Mouse (Mus musculus): Measurements from ENCODE around the gene Serpina1f. TPM values are rescaled to one million over a fixed set of nuclear protein-coding genes. Genes with fewer than 3 reads are reported as not detected.

Serpina1f gene
- not detected for total RNA-seq (2023)

DNA sequence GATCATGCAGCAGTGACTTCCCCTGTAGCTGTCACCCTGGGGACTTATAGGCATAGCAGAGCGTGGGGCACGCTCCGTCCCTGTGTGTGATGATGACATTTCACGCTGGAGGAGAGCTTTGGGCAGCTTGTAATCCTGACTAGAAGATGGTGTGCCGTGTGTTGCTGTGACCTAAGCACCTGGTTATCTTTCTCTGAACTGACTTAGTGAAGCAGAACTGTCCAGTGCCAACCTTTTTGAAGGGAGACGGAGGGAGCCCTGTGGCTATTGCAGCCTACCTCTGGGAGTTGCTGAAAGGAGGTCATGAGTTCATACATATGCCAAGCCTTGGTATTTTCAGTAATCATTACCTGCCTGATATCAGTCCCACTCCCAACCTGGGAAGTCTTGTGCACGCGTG, at the start of gene Serpina1f:
Serpina1f (minus strand) TSS at position 101 of the 400 bp plus-strand sequence.

DNA sequence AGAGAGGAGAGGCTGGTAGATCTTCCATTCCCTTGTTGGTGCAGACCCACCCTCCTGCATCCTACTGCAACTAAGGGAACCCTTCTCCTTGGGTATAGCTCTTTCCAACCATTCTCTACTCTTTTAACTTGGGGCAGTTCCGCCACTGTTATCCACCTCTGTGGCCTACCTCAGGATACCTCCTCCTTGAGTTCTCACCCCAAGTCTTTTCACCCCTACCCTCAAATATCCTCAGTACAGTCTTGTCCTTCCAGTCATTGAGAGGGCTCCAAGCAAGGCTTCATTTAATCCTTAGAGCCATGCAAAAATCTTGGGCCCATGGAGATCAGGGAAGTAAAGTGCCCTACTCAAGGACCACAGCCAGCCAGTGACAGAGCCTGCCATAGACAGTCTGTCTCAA, 19.3 kb downstream of the Serpina1f start, which contains the start of gene Serpina16:
Serpina16 (minus strand) TSS at position 101 of the 400 bp plus-strand sequence.

DNA sequence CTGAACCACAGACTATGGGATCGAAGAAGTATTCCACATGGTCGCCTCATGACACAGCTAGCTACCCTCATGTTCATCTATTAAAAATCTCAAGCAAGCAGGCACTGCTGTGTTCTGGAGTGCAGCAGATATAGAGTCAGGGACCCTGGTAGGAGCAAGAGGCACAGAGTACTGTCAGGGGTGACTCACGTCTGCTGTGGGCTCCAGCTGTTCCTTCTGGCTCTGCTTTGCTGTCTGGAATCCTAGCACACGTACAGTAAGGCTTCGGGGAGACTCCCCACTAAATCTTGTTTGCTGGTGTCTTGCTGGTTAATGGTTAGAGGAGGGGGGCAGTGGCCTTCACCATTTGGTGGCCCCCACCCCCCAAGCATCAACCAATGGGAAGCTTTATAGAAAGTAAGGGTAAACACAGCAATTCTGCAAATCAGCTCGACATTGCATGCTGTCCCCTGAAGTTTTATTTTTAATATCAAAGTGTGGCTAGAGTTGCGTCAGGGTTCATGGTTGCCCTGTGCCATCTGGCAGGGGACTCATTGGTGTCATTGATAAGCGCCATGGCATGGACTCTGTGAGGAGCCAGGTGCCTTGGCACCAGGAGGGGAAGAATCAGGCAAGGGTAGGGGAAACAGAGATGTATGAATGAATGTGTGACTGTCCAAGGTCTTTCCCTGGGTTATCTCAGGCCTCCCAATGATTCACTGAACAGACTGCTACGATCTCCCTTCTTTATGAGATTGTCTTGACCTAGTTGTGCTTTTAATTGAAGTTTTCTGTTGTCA, 38.3 kb downstream of the Serpina1f start, which contains the start of gene Serpina6:
Serpina6 (minus strand) TSS at position 365 of the 779 bp plus-strand sequence.

Other genes with a start within 250 kb of the Serpina1f start
- gene Ifi27l2b, start 238.3 kb downstream of the Serpina1f start, total RNA-seq (2023): not detected
- gene Ppp4r4, start 163.2 kb downstream of the Serpina1f start, total RNA-seq (2023): not detected
- not detected for gene Serpina10, start 64.1 kb downstream of the Serpina1f start, total RNA-seq (2023)
- gene Serpina6, start 38.3 kb downstream of the Serpina1f start, total RNA-seq (2023): not detected
- not detected for gene Serpina16, start 19.4 kb downstream of the Serpina1f start, total RNA-seq (2023)
- under 1 TPM; 0.52 to 0.64 TPM for gene Serpina1d, start 78.1 kb upstream of the Serpina1f start, total RNA-seq (2023)
- gene Serpina1b, start 134.8 kb upstream of the Serpina1f start, total RNA-seq (2023): under 1 TPM in 1 of 2 experiments, not detected in 1; 0.71 TPM
- not detected for gene Serpina1a, start 168.0 kb upstream of the Serpina1f start, total RNA-seq (2023)
- under 1 TPM in 1 of 2 experiments, not detected in 1; 0.70 TPM for gene Serpina1c, start 209.4 kb upstream of the Serpina1f start, total RNA-seq (2023)

All from monocyte, adult 59 days (primary cell).